Mouse (Mus musculus): ENCODE results near the gene Cacng7. TPM values are rescaled to one million over a fixed set of nuclear protein-coding genes. Genes with fewer than 3 reads are reported as not detected.

Gene Cacng7
- total RNA-seq, 2 experiments from 2014 or later = 130 to 131 TPM

DNA sequence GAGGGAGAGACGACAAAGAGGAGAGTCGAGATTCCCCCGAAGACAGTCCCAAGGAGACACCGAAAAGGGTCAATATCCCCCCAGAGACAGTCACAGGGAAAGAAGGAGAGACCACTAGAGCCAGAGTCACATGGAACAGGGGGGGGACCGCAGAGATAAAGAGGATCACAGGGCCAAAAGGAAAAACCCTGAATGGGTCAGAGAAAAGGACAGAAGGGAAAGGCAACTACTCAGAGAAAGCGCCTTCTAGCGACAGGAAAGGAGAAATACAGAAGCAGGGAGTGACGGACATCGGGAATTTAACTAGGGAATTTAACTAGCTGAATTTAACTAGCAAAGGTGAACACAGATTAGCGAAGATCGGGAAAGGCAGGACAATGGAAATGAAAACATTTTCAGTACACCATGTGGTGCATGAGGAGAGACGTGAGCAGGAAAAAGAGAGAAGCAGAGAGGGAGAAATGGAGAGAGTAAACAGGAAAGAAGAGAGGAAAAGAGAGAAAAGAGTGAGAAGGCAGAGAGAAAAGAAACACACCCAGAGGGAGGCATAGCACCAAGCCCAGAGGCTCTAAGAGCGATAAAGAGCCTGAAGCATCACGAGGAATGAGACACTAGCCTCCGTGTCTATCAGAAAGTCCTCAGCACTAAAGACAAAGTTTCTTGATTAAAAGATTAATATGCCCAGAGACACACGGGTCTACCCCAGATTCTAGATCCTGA lies 30.0 kb upstream of the Cacng7 start:
- DNase-seq = peak in 1 of 2 experiments; percentile 21

- peak; percentile 54 to 68 for DNase-seq
Observed at GRCm38 (mm10) chr7:3303276-3303781, 29.4 kb upstream of the Cacng7 start.

DNA sequence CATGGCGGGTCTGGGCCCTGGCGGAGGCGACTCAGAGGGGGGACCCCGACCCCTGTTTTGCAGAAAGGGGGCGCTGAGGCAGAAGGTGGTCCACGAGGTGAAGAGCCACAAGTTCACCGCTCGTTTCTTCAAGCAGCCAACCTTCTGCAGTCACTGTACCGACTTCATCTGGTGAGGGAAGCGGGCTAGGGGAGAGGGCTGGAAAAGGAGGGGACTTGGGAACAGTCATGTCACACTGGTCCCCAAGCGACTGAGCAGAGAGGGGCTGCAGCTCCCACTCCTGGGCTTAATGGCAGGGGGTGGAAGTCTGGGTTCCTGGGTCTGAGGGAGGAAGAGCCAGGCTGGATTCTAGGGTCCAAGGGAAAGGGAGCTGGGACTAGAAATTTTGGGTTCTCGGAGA lies 29.0 kb upstream of the Cacng7 start:
- no peak for DNase-seq

DNA sequence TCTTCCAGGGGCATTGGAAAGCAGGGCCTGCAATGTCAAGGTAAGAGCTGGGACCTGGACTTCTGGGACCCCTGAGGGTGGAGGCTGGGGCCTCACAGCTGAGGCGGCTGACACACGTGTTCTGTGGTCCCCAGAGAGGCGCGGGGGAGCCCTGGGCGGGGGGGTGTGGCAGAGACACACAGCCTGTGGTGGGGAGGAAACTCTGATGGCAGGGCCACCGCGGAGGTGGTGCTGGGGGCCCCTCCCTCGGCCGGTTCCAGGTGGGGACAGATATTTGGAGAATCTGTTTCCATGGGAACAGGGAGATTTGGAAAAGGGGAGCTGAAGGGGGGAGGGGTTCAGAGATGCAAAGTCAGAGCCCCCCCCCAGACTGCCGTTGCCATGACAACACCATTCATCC lies 28.5 kb upstream of the Cacng7 start:
- DNase-seq = peak; percentile 46 to 50

GRCm38 (mm10) chr7:3306400-3306799 lies 26.4 kb upstream of the Cacng7 start:
- DNase-seq = no peak

DNA sequence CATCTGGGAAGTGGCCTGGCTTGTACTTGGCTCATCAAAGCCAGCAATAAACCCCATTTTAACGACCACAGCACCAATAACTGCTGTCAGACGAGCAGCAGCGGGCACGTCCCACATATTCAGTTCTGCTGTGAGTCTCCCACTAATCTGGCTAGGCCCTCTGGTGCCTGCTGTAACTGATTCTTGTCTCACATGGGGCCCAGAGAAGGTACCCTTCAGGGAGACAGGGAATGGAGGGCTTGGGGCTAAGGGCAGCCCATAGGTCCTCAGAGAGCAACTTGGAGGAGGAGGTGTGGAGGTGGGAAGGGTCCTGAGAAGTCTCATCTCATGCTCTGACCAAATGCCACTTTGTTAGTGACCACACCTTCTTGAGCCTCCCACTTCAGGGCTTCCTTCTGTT lies 24.1 kb upstream of the Cacng7 start:
- DNase-seq = no peak

DNA sequence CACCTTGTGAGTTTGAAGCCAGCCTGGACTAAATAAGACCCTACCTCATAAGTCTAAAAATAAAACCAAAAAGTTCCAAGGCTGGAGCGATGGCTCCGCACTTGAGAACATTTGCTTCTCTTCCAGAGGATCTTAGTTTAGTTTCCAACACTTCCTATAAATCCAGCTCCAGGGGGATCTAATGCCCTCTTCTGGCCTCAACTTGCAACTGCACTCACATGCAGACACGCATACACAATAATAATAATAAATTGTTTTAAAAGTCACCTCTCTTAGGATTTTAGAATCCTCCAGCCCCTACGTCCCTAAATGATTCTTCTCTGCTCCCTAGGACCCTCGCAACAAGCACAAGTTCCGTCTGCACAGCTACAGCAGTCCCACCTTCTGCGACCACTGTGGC lies 22.5 kb upstream of the Cacng7 start:
- no peak for DNase-seq

- DNase-seq = no peak
Observed at GRCm38 (mm10) chr7:3313571-3313970, 19.2 kb upstream of the Cacng7 start.

GRCm38 (mm10) chr7:3314121-3314520 lies 18.6 kb upstream of the Cacng7 start:
- no peak for DNase-seq

- no peak for DNase-seq
Observed at GRCm38 (mm10) chr7:3317704-3318103, 15.1 kb upstream of the Cacng7 start.

DNA sequence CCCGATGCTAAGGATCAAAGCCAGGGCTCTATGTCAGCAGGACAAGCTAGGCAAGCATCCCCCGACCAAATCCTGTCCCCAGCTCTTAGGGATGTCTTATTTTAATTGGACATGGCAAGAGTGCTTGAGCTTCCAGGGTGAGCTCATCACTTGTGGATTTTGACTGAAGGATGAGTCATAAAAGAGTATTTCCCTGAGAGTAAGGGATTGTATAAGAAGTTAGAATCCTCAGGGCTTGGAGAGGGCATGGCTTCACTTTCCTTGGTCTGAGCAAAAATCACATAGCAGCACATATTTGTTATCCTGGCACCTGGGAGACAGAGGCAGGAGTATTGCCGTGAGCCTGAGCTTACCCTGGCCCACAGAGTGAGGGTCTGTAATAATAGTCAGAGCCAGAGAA lies 11.9 kb upstream of the Cacng7 start:
- DNase-seq = no peak

DNA sequence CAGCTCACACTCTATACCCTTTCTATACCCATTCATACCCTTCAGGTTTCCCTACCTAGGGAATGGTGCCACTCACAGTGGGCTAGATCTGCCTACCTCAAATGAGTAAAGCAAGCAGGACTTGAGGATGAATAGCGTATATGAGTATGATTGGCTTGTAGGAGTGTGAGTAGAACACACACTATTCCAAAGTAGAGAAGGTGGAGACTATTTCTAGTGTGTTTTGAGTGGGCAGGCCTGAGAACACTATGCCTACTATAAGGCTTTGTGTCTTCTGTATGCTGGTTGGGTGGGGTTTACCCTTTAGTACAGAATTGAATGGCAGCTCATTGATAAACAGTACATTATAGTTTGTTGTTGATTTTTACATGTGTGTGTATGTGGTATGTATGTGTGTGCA lies 8.9 kb upstream of the Cacng7 start:
- DNase-seq = no peak

DNA sequence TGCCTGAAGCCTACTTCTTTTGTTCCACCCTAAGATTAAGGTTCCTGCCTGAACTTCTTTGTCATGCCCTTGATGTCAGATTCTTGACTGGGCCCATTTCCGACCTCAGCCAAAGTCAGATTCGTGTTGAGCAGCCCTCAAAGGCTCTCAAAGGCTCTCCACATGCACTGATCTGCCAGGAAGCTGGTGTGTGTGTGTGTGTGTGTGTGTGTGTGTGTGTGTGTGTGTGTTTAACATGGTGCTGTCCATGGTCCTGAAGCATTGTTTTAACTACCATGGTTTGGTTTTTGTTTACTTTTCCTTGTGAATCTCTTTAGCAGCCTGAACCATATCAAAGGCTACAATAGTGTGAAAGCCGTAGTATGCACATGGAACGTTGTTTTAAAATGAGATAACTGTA lies 4.8 kb upstream of the Cacng7 start:
- no peak for DNase-seq

DNA sequence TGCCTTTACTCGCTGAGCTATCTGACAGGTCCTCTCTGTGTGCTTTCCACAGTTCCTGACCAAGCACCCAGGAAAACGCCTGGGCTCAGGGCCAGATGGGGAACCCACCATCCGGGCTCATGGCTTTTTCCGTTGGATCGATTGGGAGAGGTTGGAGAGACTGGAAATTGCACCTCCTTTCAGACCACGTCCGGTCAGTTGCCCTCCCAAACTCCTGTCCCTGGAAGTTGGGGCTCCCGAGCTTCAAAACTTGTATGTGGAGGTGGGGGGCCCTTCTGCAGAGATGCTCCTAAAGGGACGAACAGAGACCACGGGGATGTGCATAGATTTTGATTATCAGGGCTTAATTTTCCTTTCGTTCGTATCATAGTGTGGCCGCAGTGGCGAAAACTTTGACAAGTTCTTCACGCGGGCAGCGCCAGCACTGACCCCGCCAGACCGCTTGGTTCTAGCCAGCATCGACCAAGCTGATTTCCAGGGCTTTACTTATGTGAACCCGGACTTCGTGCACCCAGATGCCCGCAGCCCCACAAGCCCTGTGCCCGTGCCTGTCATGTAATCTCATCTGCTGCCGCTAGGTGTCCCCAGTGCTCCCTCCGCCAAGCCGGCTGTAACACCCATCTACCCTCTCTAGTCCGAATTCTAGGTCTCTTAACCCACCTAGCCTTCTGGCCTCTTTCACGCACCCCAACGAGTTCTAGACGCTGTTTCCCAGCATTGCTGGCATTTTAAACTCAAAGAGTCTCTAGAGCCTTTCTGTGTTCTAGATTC lies 2.8 kb upstream of the Cacng7 start:
- DNase-seq = peak; percentile 82 to 88

DNA sequence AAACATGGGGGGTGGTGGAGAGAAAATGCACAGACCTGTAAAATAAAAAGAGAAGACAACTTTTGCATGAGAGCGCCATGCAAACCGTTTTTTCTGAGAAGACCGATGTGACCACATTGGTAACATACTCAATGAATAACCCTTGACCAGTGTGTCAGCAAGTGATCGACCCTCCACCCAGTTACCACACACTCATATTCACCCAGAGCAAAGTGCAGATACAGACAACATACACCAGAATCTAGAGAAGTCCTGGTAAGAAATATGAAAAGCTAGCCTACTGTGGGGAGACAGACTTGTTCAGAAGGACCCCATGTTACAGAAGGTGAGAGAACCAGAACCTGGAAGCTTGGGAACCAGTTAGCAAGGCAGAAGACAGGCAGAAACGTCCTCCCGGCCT lies 1.6 kb upstream of the Cacng7 start:
- DNase-seq = no peak

DNA sequence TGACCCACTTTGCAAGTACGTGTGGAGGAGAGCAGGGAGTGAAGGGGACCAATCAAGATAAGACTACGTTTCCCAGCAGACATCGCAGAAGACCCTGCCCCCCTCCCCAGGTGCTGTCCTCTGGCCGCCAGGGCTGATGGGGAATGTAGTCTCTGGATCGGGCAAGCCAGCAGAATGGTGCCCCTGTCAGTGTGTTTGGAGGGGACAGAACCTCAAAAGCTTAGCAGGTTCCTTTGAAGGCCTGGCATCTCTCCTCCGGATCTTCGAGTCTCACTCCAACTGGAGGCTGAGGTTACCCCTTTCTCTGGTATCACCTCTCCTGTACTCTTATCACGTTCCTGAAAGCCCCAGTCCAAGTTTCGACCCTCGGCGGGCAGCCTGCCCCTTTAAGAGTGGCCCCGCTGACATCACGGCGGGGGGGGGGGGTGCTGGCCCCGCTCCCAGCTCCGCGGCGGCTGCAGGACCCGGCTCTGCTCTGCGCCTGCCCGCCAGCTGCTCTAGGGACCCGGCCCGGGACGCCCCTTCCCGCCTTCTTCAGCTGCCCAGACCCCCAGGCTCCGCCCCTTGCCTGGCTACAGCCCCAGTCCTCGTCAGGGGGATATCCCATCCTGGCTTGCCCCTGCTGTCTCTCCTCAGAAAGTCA lies 1.1 kb upstream of the Cacng7 start:
- DNase-seq = peak; percentile 85 to 86

DNA sequence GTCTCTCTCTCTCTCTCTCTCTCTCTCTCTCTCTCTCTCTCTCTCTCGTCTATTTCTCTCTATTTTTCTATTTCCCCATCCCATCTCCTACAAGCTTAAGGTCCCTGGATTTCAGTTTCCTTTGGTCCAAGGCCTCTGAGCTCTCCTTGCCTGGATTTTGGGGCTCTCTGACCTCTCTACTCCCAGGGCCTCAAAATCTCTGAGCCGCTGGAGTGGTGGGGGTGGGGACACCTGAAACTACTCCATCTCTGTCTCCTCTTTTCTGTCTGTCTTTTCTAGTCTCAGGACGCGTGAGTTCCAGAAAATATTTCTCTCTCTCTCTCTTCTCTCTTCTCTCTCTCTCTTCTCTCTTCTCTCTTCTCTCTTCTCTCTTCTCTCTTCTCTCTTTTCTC lies 535 bp upstream of the Cacng7 start:
- no peak for DNase-seq

GRCm38 (mm10) chr7:3333542-3333941 lies 787 bp downstream of the Cacng7 start:
- DNase-seq = no peak

GRCm38 (mm10) chr7:3336412-3336811 lies 3.7 kb downstream of the Cacng7 start:
- DNase-seq = no peak

- no peak for DNase-seq
Observed at GRCm38 (mm10) chr7:3338286-3338935, 5.7 kb downstream of the Cacng7 start.

DNA sequence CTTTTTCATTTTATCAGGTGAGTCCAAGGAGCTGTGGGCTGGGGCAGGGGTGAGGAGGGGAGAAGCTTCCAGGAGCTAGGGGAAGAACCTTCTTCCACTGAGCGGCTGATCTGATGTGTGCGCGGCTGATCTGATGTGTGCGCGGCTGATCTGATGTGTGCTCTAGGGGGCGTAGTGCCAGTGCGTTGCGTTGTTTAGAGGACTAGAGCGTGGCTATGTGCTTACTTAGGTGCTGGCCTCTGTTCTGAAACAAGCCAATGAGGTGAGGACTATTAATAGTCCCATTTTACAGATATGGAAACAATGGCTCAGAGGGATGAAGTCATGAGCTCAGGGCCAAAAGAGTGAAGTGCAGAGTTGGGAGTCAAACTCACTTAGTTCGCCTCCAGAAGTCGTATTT lies 6.3 kb downstream of the Cacng7 start:
- DNase-seq = no peak

GRCm38 (mm10) chr7:3343861-3344260 lies 11.1 kb downstream of the Cacng7 start:
- DNase-seq = no peak

- no peak for DNase-seq
Observed at GRCm38 (mm10) chr7:3345301-3345700, 12.5 kb downstream of the Cacng7 start.

Data from layer of hippocampus, postnatal 36 days (tissue).